Mouse (Mus musculus) megakaryocyte, embryonic 14.5 days (primary cell): Measurements from ENCODE around the gene Scpep1. TPM values are rescaled to one million over a fixed set of nuclear protein-coding genes. Genes with fewer than 3 reads are reported as not detected.
"Not testable (repeated sequence)": the region's sequence is repeated elsewhere in the genome, so short reads cannot be mapped to it uniquely, and the experiment has no call there.

Experiments
- H3K27me3 ChIP-seq: replicated peaks from 2 replicates; pipeline ENCODE3; 2012; ENCODE audit warnings: inconsistent platforms
- H3K36me3 ChIP-seq: replicated peaks from 2 replicates; pipeline ENCODE3; 2012; ENCODE audit warnings: low read length, inconsistent platforms, mixed read lengths
- H3K4me1 ChIP-seq: 2 replicates; pipeline ENCODE4 v1.6.1; 2012; ENCODE audit warnings: inconsistent platforms
- H3K4me3 ChIP-seq: replicated peaks from 2 replicates; pipeline ENCODE3; 2012; ENCODE audit warnings: moderate library complexity, mild to moderate bottlenecking, inconsistent platforms
- H3K9me3 ChIP-seq: 2 replicates; pipeline ENCODE4 v1.6.1; 2012; ENCODE audit warnings: inconsistent platforms
- FLI1 ChIP-seq: IDR thresholded peaks from 2 replicates; pipeline ENCODE4 v1.6.1; 2012; ENCODE audit warnings: low read length, inconsistent platforms, mixed read lengths
- GATA1 ChIP-seq: IDR thresholded peaks from 3 replicates; pipeline ENCODE4 v1.6.1; 2012; ENCODE audit warnings: mixed read lengths, low read length, inconsistent platforms, borderline replicate concordance
- polyA plus RNA-seq: library from polyadenylated mRNA; stranded (reverse); fragments of >175 nt; gene quantifications from 2 replicates; pipeline ENCODE4 v1.2.3, GENCODE M21; 2012; ENCODE audit warnings: low replicate concordance; ENCODE audit not compliant: insufficient read depth

The Scpep1 gene
- polyA plus RNA-seq, 1 experiment: 7.4 TPM

DNA sequence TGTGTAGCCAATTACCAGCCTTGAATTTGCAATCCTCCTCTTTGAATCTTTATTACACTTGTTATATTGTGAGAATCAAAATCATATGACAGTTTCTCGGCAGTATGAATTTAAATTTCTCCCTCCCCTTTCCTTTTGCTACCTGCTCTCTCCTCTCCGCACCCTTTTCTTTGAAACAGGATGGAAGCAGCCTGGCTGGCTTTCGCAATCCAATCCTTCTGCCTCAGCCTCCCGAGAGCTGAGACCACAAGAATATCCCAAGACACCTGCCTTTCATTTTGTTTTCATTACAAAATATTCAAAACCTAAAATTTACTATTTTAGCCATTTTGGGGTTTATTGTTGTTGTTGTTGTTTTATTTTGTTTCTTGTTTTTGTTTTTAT, 56.9 kb downstream of the Scpep1 start:
- no peak overlapping the region for H3K4me3 ChIP-seq
- no peaks in the 10 kb centered on the region for H3K36me3 ChIP-seq
- H3K27me3 ChIP-seq: peaks cover 18% of the 10 kb centered on the region
- H3K4me1 ChIP-seq: peaks cover 7% of the 10 kb centered on the region
- no peaks in the 10 kb centered on the region for H3K9me3 ChIP-seq
- TF ChIP-seq FLI1 (no peak), GATA1 (no peak)

DNA sequence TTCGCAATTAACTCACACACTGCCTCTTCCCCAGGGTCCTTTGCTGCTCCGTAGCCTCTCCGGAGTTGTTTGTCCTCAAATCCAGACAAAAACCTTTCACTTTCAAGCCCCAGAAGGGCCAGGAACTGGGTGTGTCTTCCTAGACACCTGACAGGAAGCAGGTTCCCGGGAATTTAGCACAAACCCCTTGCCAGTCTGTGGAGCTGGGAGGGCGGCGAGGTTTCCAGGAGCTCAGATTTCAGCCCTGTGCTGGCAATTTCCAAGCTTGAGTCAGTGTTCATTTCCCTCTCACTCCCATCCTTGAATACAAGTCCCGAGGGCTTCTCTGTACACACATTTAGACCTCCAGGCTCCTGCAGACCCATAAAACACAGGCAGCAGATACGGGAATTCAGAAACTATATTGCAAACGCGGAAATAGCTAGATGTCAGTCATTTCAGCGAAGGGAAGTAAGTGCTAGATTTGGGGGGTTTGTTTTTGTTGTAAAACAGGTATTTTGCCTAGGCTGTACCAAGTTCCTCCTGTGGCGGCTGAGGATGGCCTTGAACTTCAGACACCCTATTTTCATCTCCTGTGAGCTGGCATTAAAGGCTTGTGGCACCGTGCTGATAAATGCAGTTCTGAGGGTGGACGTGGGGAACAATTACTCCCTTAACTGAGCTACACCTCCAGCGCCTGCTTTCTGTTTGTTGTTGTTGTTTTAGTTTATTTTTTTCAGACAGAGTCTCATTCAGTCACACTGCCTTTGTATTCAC, 57.5 kb downstream of the Scpep1 start:
- H3K4me1 ChIP-seq: peaks cover 7% of the 10 kb centered on the region
- H3K9me3 ChIP-seq: no peaks in the 10 kb centered on the region
- no peaks in the 10 kb centered on the region for H3K36me3 ChIP-seq
- TF ChIP-seq FLI1: no peak
- no peak for TF ChIP-seq GATA1
- no peak overlapping the region for H3K4me3 ChIP-seq
- peaks cover 16% of the 10 kb centered on the region for H3K27me3 ChIP-seq

DNA sequence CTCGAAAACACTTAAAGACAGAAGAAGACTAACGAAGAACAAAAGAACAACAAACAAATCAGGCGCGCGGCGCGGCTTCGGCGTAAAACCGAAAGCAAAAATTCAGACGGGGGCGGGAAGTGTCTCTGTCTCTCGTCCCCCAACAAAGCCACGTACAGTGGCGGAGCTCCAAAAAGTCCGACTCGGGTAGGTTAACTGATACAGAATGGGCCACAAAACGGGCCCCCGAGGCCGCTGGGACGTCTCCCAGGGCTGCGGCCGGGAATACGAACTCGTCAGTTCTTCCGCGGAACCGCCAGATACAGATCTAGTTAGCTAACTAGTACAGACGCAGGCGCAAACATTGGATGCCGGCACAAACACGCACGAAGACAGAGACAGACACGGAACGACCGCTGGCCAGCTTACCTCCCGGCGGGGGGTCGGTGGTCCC, 59.4 kb downstream of the Scpep1 start:
- peaks cover 10% of the 10 kb centered on the region for H3K27me3 ChIP-seq
- H3K4me3 ChIP-seq, H3K9me3 ChIP-seq, H3K36me3 ChIP-seq, H3K4me1 ChIP-seq: not testable (repeated sequence)

DNA sequence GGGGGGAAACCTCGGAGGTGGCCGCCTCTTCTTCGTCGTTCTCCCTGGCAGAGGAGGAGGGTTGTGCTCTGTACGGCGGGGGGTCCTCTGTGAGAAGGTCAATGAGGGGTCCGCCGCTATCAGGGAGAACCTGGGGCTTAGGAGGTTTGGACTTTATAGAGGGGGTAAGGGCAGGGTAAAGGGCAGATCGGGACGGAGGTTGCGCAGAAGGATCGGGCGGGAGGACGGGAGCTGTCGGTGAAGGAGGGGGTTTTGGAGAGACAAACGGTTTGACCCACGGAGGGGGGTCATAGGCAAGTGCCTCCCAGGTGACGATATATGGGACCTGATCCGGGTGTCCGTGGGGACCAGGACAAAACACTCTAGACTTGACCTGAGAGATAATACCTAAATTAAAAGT, 60.0 kb downstream of the Scpep1 start:
- not testable (repeated sequence) for H3K9me3 ChIP-seq, H3K27me3 ChIP-seq, H3K36me3 ChIP-seq, H3K4me1 ChIP-seq, H3K4me3 ChIP-seq

DNA sequence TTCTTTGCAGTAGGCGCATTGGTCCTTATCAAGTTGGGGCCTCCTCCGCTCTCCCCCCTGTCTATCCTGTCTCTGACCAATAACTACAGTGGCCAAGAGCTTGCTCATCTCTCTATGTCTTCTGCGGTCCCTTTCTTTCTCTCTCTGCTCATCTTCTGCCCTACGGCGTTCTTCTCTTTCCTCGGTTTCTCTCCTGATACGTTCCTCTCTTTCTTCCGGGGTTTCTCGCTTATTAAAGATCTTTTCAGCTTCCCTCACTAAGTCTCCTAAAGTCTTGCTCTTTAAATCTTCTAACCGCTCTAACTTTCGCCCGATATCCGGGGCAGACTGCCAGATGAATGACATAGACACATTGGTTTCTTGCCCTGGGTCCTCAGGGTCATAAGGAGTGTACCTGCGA, 61.0 kb downstream of the Scpep1 start:
- H3K27me3 ChIP-seq, H3K9me3 ChIP-seq, H3K4me1 ChIP-seq, H3K36me3 ChIP-seq, H3K4me3 ChIP-seq: not testable (repeated sequence)

DNA sequence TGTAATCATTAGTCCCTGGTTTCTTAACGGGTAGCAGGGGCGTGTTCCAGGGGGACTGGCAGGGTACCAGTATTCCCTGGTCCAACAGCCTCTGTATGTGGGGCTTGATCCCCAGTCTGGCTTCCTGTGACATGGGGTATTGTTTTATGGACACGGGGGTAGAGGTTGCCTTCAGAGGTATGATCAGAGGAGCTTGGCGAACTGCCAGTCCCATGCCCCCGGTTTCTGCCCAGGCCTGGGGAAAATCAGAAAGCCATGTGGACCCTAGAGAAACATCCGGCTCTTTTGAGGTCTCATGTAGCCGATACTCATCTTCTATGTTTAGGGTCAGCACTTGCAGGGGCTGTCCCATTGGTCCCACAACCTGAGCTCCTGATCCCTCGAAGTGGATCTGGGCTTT, 61.8 kb downstream of the Scpep1 start:
- H3K4me3 ChIP-seq, H3K27me3 ChIP-seq, H3K4me1 ChIP-seq, H3K36me3 ChIP-seq, H3K9me3 ChIP-seq: not testable (repeated sequence)

DNA sequence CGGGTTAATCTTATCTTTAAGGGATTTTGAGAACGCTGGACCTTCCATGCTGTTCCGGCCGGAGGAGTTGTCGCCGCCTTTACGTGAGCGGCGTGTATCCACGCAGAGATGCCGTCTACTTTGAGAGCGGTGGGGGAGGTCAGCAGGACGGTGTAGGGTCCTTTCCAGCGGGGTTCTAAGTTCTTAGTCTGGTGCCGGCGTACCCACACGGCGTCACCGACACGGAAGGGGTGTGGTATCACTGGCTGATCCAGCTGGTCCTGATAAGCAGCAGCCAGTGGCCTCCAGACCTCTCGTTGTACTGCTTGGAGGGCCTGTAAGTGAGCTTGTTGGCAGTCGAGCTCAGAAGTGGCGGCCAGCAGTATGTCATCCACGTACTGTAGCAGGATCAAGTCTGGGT, 62.5 kb downstream of the Scpep1 start:
- H3K27me3 ChIP-seq, H3K4me1 ChIP-seq, H3K4me3 ChIP-seq, H3K9me3 ChIP-seq, H3K36me3 ChIP-seq: not testable (repeated sequence)

DNA sequence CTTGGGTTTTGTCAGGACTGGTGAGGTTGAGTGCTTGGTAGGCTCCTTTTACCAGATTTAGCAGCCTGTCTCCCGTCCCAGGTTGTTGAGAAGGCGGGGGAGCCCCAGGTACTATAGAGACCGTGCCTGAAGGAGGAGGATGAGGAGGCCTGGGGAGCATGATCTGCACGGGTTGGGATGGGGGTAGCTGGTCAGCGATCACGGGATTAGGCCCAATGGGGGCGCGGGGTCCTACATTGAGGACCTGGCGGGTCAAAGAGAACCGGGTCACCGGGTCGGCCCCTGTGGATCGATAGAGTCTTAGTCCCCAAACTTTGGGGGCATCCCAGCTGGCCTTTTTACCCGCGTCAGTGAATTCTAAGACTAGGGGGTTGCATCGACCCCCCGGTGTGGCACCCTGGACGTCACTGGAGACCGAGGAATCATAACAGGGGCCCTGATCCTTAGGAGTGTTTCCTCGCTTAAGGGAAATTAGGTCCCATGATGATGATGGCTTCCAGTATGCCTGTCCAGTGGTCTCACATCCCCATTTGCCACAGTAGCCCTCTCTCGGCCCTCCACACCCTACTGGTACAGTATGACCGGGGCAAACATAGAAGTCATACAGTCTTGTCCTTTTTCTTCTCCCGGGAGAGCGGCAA, 63.2 kb downstream of the Scpep1 start:
- H3K27me3 ChIP-seq, H3K4me1 ChIP-seq, H3K4me3 ChIP-seq, H3K9me3 ChIP-seq, H3K36me3 ChIP-seq: not testable (repeated sequence)

DNA sequence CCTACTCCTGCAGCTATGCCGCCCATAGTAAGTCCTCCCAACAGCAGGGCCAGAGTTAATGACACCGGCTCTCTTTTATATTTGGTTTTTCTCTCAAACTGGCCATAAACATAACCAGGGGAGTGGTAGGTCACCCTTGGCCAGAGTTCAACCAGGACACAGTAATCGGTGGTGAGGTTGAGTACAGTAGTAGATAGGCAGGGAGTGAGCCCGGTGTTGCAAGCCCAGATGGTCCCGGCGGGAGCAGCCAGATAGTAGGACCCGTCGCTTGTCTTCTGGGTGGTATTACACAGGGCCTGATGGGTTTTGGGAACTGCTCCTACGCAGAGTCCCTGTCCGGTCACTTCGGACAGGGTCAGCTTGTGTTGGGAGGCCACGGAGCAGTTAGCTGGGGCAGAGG, 63.8 kb downstream of the Scpep1 start:
- H3K9me3 ChIP-seq, H3K27me3 ChIP-seq, H3K4me3 ChIP-seq, H3K4me1 ChIP-seq, H3K36me3 ChIP-seq: not testable (repeated sequence)

DNA sequence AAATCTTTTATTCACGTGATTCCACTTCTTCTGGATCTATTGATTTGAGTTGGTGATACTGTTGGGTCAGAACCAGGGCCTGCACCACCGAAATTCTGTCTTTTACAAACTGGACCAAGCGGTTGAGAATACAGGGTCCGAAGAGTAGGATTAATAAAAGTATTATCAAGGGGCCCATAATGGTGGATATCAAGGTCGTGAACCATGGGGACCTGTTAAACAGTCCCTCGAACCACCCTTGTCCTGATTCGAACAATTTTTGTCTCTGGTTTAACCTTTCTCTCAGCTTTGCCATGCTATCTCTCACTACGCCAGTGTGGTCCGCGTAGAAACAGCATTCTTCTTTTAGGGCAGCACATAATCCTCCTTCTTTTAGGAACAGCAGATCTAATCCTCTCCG, 64.4 kb downstream of the Scpep1 start:
- not testable (repeated sequence) for H3K36me3 ChIP-seq, H3K27me3 ChIP-seq, H3K4me1 ChIP-seq, H3K9me3 ChIP-seq, H3K4me3 ChIP-seq

DNA sequence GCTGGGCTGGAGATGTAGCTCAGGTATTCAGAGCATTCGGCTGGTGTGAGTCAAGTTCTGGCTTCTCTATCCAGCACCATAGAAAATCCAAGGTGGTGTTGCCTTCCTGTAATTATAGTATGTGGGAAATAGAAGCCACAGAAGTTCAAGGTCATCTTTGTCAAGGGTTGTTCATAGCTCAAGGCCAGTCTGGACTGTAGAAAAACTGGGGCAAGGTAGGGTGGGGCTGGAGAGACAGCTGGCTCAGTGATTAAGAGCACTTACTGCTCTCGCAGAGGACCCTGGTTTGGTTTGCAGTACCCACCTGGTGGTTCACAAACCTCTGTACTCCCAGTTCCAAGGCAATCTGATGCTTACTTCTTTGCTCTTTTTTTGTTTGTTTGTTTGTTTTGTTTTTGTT, 66.3 kb downstream of the Scpep1 start:
- Histone ChIP-seq H3K36me3 (no peaks in the 10 kb centered on the region), H3K4me3 (no peak overlapping the region)
- TF ChIP-seq FLI1 (no peak), GATA1 (no peak)

More for the DNA sequence above, 66.3 kb downstream of the Scpep1 start:
- H3K9me3 ChIP-seq: no peaks in the 10 kb centered on the region
- H3K4me1 ChIP-seq: no peaks in the 10 kb centered on the region
- peaks cover 3% of the 10 kb centered on the region for H3K27me3 ChIP-seq
